Mouse (Mus musculus): ENCODE measurements around the gene Ms4a13. TPM values are rescaled to one million over a fixed set of nuclear protein-coding genes. Genes with fewer than 3 reads are reported as not detected.
A peak's percentile ranks its signal among the peaks of the same experiment; 100 is the strongest.
"Not testable (repeated sequence)": the region's sequence is repeated elsewhere in the genome, so short reads cannot be mapped to it uniquely, and the experiment has no call there.

The Ms4a13 gene
- polyA plus RNA-seq, 1 experiment: not detected

DNA sequence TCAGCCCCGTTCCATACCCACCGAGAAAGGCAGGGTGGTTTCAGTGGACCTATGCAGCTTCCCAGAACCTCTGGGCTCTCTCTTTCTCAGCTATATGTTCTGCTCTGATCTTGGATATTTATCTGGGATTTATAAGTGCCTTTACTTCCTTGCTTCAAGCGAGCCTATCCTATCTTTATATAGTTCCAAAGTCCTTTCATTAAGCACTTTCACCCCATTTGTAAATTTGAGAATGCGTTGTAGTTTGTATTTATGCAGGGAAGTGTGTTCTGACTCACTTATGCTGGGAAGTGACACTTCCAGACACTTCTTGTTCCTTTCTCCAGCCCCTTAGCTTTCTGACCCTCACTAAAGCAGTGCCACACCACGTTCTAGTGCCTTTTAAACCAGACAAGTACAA, 35.8 kb upstream of the Ms4a13 start, which contains the start of gene Ms4a12:
Gene Ms4a12, minus strand, starts transcription at position 101 of the 400 bp plus-strand sequence.
- no peak within 1 kb of the TSS for H3K4me3 ChIP-seq (ENCODE audit: low read depth, low read length)
- no peak within 1 kb of the TSS for H3K9ac ChIP-seq (ENCODE audit: low read depth, poor library complexity, severe bottlenecking)
- TF ChIP-seq POLR2A (IDR thresholded peaks at IDR 0.05; ENCODE audit: insufficient read depth, low read length) (no peak), EP300 (IDR thresholded peaks at IDR 0.05; ENCODE audit: insufficient read depth, low read depth, low read length) (no peak), CTCF (IDR thresholded peaks at IDR 0.05; ENCODE audit: low read depth, low read length) (no peak)
- no peaks in the 10 kb centered on the region for H3K9me3 ChIP-seq (replicated peaks; ENCODE audit: control insufficient read depth, insufficient read depth, low read length, poor library complexity, severe bottlenecking)
- H3K4me1 ChIP-seq (ENCODE audit: control insufficient read depth, insufficient read depth, low read length): no peaks in the 10 kb centered on the region
- H3K27ac ChIP-seq (ENCODE audit: insufficient read depth, low read length): no peak within 1 kb of the TSS
- H3K36me3 ChIP-seq (ENCODE audit: control insufficient read depth, insufficient read depth, low read length, poor library complexity, severe bottlenecking): no peaks in the 10 kb centered on the region
- no peaks in the 10 kb centered on the region for H3K27me3 ChIP-seq (ENCODE audit: control insufficient read depth, insufficient read depth, low read length, poor library complexity, severe bottlenecking)

DNA sequence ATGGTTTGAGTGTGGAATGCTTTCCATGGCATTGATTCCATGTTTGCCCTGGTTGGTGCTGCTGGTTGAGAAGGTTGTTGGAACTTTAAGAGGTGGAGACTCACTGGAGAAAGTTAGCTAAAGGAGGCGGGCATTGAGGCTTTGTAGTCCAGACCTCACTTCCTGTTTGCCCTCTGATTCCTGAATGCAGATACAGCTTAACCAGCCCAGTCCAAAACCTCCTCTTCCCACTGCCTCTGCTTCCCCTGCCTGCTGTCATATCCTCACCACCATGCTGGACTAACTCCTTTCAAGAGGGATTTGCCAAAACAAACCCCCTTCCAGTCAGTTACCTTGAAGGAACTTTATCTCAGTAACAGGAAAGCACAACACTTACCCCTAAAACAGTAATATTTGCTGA, 4.0 kb downstream of the Ms4a13 start:
- H3K4me1 ChIP-seq (ENCODE audit: control insufficient read depth, insufficient read depth, low read length): no peaks in the 10 kb centered on the region
- H3K4me3 ChIP-seq (ENCODE audit: low read depth, low read length): no peak overlapping the region
- no peak overlapping the region for H3K9ac ChIP-seq (ENCODE audit: low read depth, poor library complexity, severe bottlenecking)
- TF ChIP-seq EP300 (IDR thresholded peaks at IDR 0.05; ENCODE audit: insufficient read depth, low read depth, low read length) (no peak), CTCF (IDR thresholded peaks at IDR 0.05; ENCODE audit: low read depth, low read length) (no peak), POLR2A (IDR thresholded peaks at IDR 0.05; ENCODE audit: insufficient read depth, low read length) (no peak)
- no peaks in the 10 kb centered on the region for H3K27me3 ChIP-seq (ENCODE audit: control insufficient read depth, insufficient read depth, low read length, poor library complexity, severe bottlenecking)
- H3K9me3 ChIP-seq (replicated peaks; ENCODE audit: control insufficient read depth, insufficient read depth, low read length, poor library complexity, severe bottlenecking): no peaks in the 10 kb centered on the region
- H3K36me3 ChIP-seq (ENCODE audit: control insufficient read depth, insufficient read depth, low read length, poor library complexity, severe bottlenecking): no peaks in the 10 kb centered on the region
- no peak overlapping the region for H3K27ac ChIP-seq (ENCODE audit: insufficient read depth, low read length)

DNA sequence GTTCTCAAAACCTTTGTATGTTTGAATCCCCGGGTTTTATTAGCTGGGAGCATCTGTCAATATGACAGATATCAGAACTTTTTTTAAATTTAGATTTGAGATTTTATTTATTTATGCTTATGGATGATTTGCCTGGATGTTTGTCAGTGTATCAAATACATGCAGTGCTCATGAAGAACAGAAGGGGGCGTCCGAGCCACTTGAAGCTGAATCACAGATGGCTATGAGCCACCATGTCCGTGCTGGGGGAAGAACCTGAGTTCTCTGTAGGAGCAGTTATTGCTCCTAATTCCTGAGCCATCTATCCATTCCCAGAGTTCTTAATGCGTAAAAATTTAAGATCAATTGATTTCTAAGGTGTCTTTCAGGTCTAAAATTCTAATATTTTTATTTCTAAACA, 12.4 kb downstream of the Ms4a13 start:
- Histone ChIP-seq H3K9ac (ENCODE audit: low read depth, poor library complexity, severe bottlenecking) (no peak overlapping the region), H3K4me1 (ENCODE audit: control insufficient read depth, insufficient read depth, low read length) (no peaks in the 10 kb centered on the region), H3K27me3 (ENCODE audit: control insufficient read depth, insufficient read depth, low read length, poor library complexity, severe bottlenecking) (no peaks in the 10 kb centered on the region), H3K27ac (ENCODE audit: insufficient read depth, low read length) (no peak overlapping the region), H3K4me3 (ENCODE audit: low read depth, low read length) (no peak overlapping the region), H3K9me3 (replicated peaks; ENCODE audit: control insufficient read depth, insufficient read depth, low read length, poor library complexity, severe bottlenecking) (no peaks in the 10 kb centered on the region), H3K36me3 (ENCODE audit: control insufficient read depth, insufficient read depth, low read length, poor library complexity, severe bottlenecking) (no peaks in the 10 kb centered on the region)
- TF ChIP-seq EP300 (IDR thresholded peaks at IDR 0.05; ENCODE audit: insufficient read depth, low read depth, low read length): no peak
- peak; percentile 54 for TF ChIP-seq CTCF (IDR thresholded peaks at IDR 0.05; ENCODE audit: low read depth, low read length)

DNA sequence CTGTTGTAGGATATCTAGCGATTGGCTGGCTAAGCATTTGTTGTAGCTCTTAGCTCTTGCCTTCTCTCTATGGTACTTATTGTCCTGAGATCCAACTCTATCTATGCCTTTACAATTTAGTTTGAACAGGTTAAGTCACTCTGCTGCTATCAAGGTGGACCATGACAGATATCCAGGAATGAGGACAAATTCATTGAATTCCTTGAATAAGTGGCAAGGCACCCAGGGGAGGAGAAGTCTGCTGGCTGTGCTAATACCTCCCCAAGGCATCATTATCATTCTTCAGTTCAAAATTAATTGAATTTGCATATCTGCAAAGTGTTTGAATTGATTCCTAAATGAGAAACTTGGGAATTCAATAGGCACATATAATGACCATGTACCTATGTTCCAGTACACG, 19.1 kb downstream of the Ms4a13 start:
- no peaks in the 10 kb centered on the region for H3K4me1 ChIP-seq (ENCODE audit: control insufficient read depth, insufficient read depth, low read length)
- no peaks in the 10 kb centered on the region for H3K27me3 ChIP-seq (ENCODE audit: control insufficient read depth, insufficient read depth, low read length, poor library complexity, severe bottlenecking)
- no peaks in the 10 kb centered on the region for H3K9me3 ChIP-seq (replicated peaks; ENCODE audit: control insufficient read depth, insufficient read depth, low read length, poor library complexity, severe bottlenecking)
- no peak for TF ChIP-seq CTCF (IDR thresholded peaks at IDR 0.05; ENCODE audit: low read depth, low read length)
- TF ChIP-seq POLR2A (IDR thresholded peaks at IDR 0.05; ENCODE audit: insufficient read depth, low read length): no peak
- H3K27ac ChIP-seq (ENCODE audit: insufficient read depth, low read length): no peak overlapping the region
- H3K9ac ChIP-seq (ENCODE audit: low read depth, poor library complexity, severe bottlenecking): no peak overlapping the region
- no peak overlapping the region for H3K4me3 ChIP-seq (ENCODE audit: low read depth, low read length)
- H3K36me3 ChIP-seq (ENCODE audit: control insufficient read depth, insufficient read depth, low read length, poor library complexity, severe bottlenecking): no peaks in the 10 kb centered on the region

DNA sequence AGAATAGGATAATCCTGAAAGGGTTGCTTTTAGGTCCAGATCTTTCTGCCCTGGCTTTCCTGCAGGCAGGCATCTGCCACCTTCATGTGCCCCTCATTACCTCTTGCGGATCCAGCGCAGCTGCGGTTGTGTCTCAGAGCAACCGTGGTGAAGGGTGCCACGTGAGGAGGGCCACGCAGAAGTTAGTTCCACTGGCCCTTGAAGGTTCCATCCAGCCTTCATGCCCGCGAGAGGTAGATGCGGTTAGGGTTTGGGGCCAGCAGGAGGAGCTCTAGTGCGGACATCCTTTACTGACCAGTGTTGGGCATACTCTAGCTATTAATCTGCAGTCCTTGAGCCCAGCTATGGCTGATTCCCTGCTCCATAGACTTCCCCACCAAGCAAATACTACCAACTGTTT, 31.4 kb downstream of the Ms4a13 start, which contains the start of gene 1700025F22Rik:
Gene 1700025F22Rik, minus strand, starts transcription at position 149 of the 400 bp plus-strand sequence.
- no peak within 1 kb of the TSS for H3K27ac ChIP-seq (ENCODE audit: insufficient read depth, low read length)
- no peaks in the 10 kb centered on the region for H3K36me3 ChIP-seq (ENCODE audit: control insufficient read depth, insufficient read depth, low read length, poor library complexity, severe bottlenecking)
- TF ChIP-seq EP300 (IDR thresholded peaks at IDR 0.05; ENCODE audit: insufficient read depth, low read depth, low read length) (no peak), CTCF (IDR thresholded peaks at IDR 0.05; ENCODE audit: low read depth, low read length) (peak; percentile 68), POLR2A (IDR thresholded peaks at IDR 0.05; ENCODE audit: insufficient read depth, low read length) (no peak)
- no peaks in the 10 kb centered on the region for H3K4me1 ChIP-seq (ENCODE audit: control insufficient read depth, insufficient read depth, low read length)
- no peak within 1 kb of the TSS for H3K4me3 ChIP-seq (ENCODE audit: low read depth, low read length)
- H3K27me3 ChIP-seq (ENCODE audit: control insufficient read depth, insufficient read depth, low read length, poor library complexity, severe bottlenecking): no peaks in the 10 kb centered on the region
- no peaks in the 10 kb centered on the region for H3K9me3 ChIP-seq (replicated peaks; ENCODE audit: control insufficient read depth, insufficient read depth, low read length, poor library complexity, severe bottlenecking)
- H3K9ac ChIP-seq (ENCODE audit: low read depth, poor library complexity, severe bottlenecking): no peak within 1 kb of the TSS

DNA sequence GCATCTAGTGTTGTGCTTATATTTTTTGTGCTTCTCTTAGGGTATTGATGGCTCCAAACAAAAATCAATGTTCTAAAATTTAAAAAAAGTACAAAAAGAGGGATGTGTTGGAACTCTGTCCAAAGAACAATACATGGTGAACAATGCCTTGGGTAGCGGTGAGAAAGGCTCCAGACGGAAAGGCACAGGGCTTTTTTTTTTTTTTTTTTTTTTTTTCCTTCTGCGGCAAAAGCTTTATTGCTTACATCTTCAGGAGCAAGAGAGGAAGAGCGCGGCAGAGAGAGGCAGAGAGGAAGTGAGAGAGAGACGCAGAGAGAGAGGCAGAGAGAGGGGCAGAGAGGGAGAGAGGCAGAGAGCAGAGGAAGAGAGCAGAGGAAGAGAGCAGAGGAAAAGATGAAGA, 38.6 kb downstream of the Ms4a13 start:
- H3K9me3 ChIP-seq (replicated peaks; ENCODE audit: control insufficient read depth, insufficient read depth, low read length, poor library complexity, severe bottlenecking); H3K9ac ChIP-seq (ENCODE audit: low read depth, poor library complexity, severe bottlenecking); H3K36me3 ChIP-seq (ENCODE audit: control insufficient read depth, insufficient read depth, low read length, poor library complexity, severe bottlenecking); H3K27ac ChIP-seq (ENCODE audit: insufficient read depth, low read length); H3K4me3 ChIP-seq (ENCODE audit: low read depth, low read length); H3K4me1 ChIP-seq (ENCODE audit: control insufficient read depth, insufficient read depth, low read length); H3K27me3 ChIP-seq (ENCODE audit: control insufficient read depth, insufficient read depth, low read length, poor library complexity, severe bottlenecking): not testable (repeated sequence)

Data from ES-Bruce4 (cell line).